Mouse (Mus musculus) left cerebral cortex, postnatal 4 days (tissue): Measurements from ENCODE around the gene Phactr3. TPM values are rescaled to one million over a fixed set of nuclear protein-coding genes. Genes with fewer than 3 reads are reported as not detected.

Experiments used
- DNase-seq: peaks from one replicate; pipeline ENCODE4 v3.0.0-alpha.2; 2022
- intact Hi-C: fragments of 180-260 bp; cut with DNase I; formaldehyde crosslinking; loops from one replicate; pipeline ENCODE4 v1.15.1; 2025
- total RNA-seq, 2 experiments: library from RNA; stranded (reverse); gene quantifications; 2 replicates each; pipeline ENCODE4 v1.2.3; 2021

The Phactr3 gene
- total RNA-seq, 2 experiments from 2014 or later = 128 to 133 TPM

DNA sequence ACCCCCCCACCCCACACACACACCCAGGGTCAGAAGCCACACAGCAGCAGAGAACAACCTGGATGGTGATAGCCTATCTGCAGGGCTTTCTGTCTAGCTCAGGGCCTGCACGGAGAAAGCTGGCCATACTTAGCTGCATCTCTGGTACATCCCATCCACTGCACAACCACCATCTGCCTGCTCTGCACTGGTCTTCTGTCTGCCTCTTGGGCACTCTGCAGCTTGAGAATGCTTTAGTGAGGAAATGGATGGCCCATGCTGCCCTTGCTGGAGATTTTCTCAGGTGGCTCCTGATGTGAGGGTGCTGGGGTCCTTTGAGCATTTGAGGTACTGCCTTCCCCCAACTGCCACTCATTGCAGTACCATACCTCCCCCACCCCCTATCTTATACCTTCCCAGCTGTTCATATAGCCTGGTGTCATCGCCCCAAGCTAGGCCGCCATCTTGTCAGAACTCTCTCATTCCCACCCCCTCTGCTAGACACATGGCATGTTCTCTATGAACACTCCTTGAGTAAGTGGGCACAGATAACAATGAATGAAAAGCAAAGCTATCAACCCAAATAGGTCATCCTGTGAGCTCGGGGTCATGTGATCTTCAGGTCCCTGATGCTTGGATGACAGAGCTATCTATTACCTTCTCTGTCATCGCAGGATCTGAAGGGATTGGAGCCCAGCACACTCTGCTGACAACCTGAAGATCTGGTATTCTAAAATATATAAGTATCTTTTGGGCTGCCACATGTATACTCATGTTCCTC, 13.0 kb downstream of the Phactr3 start:
- intact Hi-C loops = no loop called here
- no peak for DNase-seq

DNA sequence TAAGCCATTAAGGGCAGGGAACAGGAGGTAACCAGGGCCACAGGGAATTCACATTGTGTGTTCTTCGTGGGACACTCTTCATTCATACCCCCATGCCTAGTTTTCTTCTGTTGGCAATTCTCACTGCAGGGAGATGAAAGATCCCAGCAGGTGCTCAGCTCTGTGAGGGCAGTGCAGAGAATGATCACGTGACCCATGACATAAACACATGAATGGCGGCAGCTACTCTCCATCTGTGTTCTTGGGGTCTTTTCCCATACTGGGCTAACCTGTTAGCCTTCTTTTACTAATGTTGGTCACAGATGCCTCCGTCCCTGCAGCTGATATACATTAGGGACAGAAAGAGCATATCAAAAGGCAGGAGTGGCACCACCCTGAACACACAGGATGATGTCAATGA, 16.9 kb downstream of the Phactr3 start:
- intact Hi-C loops = loop anchor here (2.0 to 5.0 kb wide), 2 partner anchors 129 to 202 kb away; no protein-coding TSS in a partner anchor

DNA sequence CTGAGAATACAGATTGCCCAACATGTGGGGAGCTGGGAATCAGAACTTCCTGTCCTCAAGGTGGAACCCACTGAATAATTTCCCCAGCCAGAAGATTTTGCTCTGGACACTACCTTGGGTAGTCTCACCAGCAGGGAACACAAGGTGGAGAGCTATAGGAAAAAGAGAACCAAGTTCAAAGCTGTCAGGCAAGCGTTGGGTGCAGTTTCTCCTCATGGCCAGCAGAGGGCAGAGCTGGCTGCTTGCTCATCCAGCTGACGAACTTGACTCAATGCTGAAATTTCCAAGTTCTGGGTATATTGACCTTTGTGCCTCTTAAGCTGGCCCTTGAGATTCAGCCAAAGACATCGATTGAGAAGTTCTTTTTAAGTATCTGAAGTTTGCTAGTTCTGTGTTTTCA, 18.7 kb downstream of the Phactr3 start:
- intact Hi-C loops = loop anchor here (2.0 to 5.0 kb wide), 2 partner anchors 127 to 200 kb away; no protein-coding TSS in a partner anchor

More for the DNA sequence above, 16.9 kb downstream of the Phactr3 start:
- no peak for DNase-seq

DNA sequence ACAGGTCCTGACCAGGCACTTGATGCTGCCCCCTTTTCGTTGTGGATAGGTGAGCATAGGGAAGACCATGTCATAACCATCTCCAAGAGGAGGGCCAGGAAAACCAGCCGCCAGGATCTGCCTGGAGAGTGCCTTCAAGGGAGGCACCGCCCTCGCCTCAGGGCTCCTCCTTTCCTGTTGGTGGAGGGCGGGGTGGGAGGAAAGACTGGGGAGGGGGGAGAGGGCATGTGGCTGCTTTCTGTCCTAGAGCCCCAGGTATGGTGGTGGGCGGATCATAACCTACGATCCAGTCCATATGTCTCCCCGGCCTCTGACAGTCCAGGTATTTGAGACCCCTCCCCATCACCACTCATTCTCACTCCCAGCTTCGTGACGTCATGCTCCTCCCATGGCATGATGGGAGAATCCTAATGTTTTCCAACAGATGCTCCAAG, 22.7 kb downstream of the Phactr3 start:
- peak; percentile 65 for DNase-seq
- intact Hi-C loops = no loop called here

More for the DNA sequence above, 18.7 kb downstream of the Phactr3 start:
- DNase-seq = peak; percentile 49

DNA sequence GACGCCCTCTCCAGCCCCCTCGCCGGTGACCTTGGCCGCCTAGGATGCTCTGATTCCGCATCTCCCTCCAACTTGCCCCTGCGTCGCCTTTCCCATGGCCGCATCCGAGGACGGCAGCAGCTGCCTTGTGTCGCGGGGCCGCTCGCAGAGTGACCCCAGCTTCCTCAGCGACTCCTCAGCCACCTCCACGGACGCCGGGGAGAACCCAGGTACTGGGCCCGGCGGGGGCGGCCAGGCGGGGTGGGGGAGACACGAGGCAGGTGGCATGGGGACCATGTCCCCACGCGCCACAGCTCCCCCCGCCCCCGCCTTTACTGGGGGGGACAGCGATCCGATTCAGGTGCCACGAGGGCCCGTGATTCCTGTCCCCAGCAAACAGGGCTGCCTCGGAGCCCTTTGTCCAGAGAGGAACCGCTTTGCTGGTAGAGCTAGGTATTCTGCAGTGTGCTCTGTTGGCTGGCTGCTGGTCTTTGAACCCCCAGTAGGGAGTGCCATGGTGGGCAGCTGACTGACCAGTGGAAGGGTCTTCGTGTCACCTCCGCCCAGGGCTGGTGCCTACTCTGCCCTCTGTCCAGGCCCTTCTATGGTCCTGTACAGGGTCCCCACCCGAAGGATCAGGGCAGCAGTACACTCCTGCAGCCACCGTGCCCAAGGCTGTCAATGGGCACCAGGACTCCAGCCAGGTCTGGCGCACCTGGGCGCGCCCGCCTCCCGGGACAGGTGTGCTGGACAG, 23.7 kb downstream of the Phactr3 start:
- peak; percentile 37 for DNase-seq
- intact Hi-C loops = no loop called here

DNA sequence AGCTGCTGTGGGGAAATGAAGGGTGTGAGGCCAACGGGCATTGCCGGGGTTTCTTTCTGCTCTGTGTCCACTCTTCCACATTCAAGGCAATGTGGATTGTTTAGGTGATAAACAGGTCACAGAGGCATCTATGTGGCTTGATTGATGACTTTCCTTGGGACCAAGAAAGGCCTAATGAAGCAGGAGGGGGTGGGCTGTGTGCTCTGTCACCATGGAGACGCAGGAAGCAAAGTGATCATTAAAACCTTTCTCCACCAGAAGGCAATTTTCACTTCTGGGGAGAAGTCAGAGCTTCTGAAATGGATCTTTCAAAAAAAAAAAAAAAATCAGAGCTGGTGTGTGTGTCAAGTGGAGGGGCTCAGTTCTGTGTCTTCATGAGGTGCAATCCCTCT, 24.2 kb downstream of the Phactr3 start:
- intact Hi-C loops = no loop called here
- no peak for DNase-seq

DNA sequence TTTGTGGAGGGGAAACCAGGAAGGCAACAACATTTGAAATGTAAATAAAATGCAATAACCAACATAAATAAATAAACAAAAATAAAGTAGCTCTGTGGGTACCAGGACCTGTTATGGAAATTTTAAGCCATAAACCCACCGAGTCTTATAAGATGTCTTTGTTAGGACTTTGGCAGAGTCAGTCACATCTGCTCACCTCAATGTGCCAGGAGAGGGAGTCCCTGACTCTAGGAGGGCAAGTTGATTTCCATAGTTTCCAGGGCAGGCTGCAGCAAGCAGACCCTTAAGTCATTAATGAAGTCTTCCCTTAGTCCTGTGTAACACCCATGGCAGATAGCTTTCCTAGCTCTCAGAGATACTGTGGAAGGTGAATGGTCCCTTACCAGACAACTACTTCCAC, 25.1 kb downstream of the Phactr3 start:
- no peak for DNase-seq
- intact Hi-C loops = no loop called here

DNA sequence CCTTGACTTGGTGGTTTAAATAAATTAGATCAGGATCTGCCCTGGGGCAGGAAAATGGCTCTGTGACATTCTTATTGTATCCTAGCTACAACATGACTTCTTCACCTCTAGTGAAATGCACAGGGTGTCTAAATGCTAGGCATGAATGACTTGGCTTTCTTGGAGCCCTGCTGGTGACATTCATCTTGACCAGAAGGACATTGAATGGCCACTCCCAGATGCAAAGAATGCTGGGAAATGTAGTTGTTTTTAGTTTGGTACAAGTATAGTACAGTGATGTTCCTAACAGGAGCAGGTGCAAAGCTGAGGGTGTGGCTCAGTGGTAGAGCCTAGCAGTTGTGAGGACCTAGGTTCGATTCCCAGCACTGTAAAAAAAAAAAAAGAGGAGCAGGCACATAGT, 30.5 kb downstream of the Phactr3 start:
- intact Hi-C loops = no loop called here

DNA sequence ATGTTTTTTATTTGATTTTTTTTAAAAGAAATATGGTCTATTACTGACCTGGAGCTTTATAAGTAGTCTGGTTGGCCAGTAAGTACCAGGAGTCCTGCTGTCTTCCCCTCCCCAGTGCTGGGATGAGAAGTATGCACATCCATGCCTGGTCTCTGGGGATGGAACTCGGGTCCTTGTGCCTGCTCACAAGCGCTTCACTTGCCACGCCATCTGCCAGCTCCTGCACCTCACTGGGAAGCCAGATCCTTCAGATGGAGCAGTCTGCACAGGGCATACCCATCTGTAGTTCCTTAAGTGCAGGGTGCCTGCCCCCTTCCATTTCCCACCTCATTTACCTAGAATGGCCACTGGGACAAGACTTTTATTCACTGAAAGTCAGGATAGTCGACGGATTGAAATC, 31.9 kb downstream of the Phactr3 start:
- intact Hi-C loops = no loop called here
- peak; percentile 25 for DNase-seq

More for the DNA sequence above, 30.5 kb downstream of the Phactr3 start:
- DNase-seq = no peak

DNA sequence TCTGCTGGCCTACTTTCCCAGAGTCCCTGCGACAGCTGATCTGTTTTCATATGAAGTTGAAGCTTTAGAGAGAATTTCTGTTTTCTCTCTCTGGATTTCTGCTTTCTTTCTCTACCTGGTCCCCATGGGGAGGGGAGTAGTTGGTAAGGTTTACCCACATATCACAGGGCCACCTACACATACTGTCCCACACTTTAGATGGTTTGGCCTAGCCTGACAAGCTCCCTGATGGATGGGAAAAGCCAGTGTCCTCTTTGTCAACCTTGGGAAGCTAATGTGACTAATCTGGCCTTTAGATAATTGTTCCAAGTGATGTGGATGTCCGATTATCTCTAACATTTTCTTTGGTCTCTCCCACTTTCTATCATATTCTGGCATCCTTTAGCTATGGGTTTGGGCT, 34.8 kb downstream of the Phactr3 start:
- intact Hi-C loops = no loop called here
- no peak for DNase-seq

DNA sequence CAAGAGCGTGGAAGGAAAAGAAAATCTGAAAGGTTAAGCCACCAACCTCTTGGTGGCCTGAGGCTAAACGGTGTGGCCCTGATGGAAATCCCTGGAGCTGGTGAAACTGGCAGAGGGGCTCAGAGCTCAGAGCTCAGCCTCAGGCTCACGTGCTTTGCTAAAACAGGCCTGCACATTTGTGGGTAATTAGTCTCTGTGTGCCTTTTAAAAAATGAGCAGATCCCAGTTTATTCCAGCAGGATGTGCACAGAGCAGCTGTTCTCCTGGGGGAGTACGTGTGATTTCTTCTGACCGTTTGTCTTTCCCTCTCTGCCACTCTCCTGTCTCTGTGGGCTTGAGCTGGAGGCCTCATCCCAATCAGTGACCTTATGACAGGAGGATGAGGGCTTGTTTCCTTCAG, 35.4 kb downstream of the Phactr3 start:
- intact Hi-C loops = no loop called here
- DNase-seq = no peak

DNA sequence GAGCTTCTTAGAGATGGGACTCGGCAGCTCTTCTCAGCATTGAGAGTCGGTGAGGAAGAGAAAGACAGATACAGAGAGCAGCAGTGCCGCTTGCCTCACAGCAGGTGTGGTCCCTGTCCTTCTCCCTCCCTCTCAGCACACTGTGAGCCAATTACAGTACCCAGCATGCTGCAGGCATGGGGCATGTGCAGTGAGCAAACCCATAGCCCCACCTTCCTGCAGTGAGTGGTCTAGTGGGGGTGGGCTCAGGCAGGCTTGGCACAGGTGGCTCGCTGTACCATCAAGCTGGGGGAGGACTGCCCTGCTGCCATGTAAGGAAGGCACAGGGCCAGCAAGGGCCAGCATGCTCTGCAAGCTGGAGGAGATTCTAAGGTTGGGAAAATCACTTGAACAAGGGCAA, 35.8 kb downstream of the Phactr3 start:
- intact Hi-C loops = no loop called here
- DNase-seq = peak; percentile 86

DNA sequence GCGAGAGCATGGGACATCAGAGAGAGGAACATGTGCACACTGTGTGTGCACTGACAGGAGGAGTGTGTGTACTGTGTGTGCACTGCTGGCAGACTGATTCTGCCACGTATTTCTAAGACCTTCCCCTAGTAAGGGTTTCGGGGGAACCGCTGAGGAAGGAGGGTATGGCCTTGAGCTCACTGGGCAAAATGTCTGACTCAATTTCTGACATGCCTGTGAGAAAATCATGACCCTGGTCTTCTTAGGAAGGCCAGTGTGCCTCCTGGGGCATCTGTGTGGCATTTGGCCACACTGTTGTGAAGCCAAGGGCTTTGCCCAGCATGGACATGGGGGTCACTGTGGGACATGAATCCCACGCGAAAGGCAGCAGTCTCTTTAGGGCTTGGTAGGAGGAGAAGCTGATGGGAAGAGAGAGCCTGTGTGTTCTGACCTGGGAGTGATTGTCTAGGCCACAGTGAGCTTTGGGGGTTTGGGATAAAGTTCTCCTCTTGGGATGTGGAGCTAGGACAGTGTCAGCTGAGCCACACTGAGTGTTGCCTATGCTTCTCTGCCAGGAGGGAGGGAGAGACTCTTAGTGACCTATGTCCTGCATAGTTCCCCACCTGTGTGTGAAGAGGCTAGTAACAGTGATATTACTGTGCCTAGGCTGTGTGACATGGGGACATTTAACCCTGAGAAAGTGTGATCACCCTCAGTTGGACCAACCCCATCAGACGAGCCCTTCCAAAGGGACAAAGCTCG, 36.6 kb downstream of the Phactr3 start:
- intact Hi-C loops = no loop called here
- no peak for DNase-seq

DNA sequence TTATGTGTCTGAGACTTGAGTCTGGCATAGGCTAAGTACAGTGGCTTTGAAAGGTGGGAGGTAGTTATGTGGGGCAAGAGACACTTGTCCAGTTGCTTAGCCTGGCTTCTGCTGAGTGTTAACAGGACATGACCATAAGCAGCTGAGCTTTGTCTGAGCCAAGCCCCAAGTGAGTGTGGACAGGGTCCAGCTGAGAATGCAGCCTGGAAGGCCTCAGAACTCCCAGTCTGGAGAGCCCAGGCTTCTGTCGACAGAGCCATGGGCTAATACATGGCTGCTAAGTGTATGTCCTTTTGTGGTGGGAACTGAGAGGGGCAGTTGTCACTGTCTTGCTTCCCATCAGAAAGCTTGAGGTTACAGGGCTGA, 37.1 kb downstream of the Phactr3 start:
- no peak for DNase-seq
- intact Hi-C loops = no loop called here

DNA sequence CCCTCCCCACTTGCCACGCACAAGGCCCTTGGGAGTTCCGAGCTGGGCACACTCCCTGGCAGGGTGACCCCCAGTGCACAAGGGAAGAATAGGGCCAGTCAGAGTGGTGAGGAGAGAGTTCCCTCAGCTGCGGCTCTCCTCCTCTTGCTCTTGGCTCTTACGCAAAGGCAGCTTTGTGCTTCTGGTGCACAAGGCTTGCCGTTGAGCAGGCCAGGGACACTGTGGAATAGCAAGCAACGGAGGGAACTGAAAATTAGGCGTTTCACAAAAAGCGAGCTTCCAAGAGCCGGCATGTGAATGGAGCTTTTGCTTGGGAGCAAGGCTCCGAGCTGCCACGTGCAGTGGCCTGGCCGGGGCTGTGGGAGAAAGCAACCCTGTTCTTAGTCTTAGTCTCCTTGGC, 40.2 kb downstream of the Phactr3 start:
- intact Hi-C loops = no loop called here
- no peak for DNase-seq

DNA sequence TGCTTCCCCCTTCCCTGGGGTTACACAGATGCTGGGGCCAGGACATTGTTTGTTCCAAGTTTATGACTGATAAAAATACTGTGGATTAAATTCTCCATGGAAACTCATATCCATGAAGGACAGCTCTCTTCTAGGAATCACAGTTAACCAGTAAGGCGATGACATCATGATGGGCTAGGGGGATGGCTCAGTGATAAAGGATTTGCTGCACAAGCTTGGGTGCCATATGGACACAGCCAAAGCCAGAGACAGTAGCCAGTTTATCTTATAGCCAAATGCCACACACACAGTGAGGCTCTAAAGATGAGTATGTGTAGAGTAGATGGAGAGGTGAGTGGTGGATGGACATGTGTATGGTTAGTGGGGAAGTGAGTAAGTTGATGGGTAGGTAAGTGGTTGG, 45.2 kb downstream of the Phactr3 start:
- no peak for DNase-seq
- intact Hi-C loops = no loop called here

DNA sequence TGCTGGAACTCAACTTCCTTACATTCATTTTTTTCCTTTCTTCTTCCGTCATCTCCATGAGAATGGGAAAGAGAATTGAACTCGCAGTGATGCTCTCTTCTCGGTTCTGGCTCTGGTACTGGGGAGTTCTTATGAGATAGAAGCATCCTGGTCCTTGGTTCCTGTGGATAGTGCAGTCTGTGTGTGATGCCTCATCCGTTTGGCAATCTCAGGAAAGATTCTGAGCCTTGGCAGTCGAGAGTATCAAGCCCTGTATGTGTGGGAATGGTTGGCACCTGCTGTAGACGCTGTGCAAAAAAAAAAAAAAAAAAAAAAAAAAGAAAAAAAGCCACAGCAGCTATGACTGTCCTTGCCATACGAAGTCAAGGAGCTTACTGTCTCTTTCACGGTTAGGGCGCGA, 47.2 kb downstream of the Phactr3 start:
- DNase-seq = no peak
- intact Hi-C loops = no loop called here

DNA sequence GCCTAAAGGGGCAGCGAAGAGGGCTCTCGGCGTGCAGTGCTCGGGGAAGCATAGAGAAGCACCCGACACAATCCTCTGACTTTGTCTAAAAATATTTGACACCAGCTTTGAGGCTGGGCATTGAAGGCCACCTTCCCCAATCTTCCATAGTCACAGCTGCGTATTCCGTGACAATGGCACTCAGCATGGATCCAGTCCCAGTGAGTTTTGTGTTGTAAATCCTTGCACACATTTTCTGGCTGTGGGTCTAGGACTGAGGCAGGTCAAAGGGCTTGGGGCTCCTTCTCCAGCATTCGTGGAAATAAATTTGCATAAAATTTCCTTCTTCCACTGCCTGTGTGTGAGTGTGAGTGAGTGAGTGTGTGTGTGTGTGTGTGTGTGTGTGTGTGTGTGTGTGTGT, 51.2 kb downstream of the Phactr3 start:
- intact Hi-C loops = no loop called here
- DNase-seq = no peak

DNA sequence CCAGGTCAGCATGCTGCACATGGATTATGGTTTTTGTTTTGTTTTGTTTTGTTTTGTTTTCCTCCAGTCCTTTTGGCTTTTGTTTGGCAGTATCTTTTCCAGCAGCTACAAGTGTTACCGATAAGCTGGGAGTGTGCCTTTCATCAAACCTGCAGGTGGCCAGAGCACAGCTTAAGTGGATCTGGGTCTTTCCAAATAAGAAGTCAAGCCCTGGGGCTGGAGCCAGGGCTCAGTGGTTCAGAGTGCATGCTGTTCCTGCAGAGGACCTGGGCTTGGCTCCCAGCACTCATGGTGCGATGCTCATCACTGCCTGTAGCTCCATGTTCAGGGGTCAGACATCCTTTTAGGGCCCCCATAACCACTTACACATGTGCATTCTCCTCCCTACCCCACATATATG, 55.2 kb downstream of the Phactr3 start:
- no peak for DNase-seq
- intact Hi-C loops = no loop called here

DNA sequence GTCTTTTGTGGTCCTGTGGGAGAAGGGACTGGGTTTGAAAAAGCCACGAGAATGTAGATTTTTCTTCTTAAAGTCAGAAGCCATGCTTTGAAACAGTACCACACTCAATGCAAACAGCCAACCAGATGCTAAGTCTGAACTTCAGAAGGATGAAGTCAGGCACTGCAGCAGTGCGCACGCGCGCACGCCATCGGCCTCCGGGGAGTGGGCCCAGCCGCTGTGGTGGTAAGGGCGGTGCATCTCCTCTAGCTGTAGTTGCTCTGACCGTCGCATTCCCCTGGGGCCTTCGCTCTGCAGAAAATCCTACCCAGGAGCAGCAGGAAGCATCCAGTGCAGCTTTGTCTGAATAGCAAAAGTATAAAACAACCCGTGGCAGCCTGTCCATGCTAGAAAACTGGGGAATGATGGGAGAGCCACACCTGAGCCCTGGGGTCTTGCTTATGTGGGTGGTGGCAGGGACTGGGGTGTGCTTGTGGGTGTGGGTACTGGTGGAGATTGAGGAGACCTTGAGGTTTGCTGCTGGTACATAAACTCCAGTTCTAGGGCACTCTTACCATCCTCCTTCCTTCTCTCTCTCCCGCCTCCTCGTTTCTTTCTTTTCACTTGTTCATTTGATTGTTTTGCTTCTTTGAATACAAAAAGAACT, 56.6 kb downstream of the Phactr3 start:
- intact Hi-C loops = no loop called here
- DNase-seq = peak; percentile 31

DNA sequence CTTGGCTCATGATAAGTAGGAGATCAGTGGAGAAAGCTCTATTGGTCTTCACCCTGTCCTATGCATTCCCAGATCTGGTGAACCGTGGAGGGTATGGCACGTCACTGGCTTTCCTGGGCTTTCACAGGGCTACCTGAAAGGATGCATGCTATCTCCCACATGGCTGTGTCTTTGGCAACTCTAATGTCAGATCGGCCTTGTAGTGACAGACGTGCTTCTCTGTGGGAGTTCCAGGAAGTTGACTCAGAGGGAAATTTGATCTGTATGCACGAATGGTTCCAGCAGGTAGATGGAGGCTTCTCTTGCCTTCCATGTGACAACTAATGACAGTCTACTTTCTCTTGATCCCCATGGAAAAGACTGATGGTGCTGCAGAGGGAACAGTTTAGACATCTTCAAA, 65.5 kb downstream of the Phactr3 start:
- DNase-seq = no peak
- intact Hi-C loops = no loop called here
